Mouse (Mus musculus) liver, adult 2 months (tissue): ENCODE measurements around the gene Lrrc8b. TPM values are rescaled to one million over a fixed set of nuclear protein-coding genes. Genes with fewer than 3 reads are reported as not detected.

Experiments used
- DNase-seq: peaks from one replicate; pipeline ENCODE4 v3.0.0-alpha.2; 2011; ENCODE audit warnings: low read depth, low spot score; ENCODE audit errors: extremely low read depth
- H3K27ac ChIP-seq: fragments of 200-500 bp; replicated peaks from 2 replicates; pipeline ENCODE4 v1.5.1; 2012; ENCODE audit warnings: low read depth, mild to moderate bottlenecking, control low read depth, inconsistent platforms, low read length; ENCODE audit not compliant: insufficient read depth
- H3K27me3 ChIP-seq: fragments of 200-500 bp; 2 replicates; pipeline ENCODE4 v1.6.1; 2012; ENCODE audit warnings: mild to moderate bottlenecking, moderate library complexity, low read length, inconsistent platforms; ENCODE audit not compliant: control insufficient read depth, insufficient read depth
- H3K36me3 ChIP-seq: fragments of 200-500 bp; 2 replicates; pipeline ENCODE4 v1.6.1; 2012; ENCODE audit warnings: low read length, inconsistent platforms; ENCODE audit not compliant: control insufficient read depth, insufficient read depth
- H3K4me1 ChIP-seq: fragments of 200-500 bp; 2 replicates; pipeline ENCODE4 v1.6.1; 2011; ENCODE audit warnings: low read length; ENCODE audit not compliant: control insufficient read depth, insufficient read depth
- H3K4me3 ChIP-seq: fragments of 200-500 bp; 2 replicates; pipeline ENCODE4 v1.5.1; 2011; ENCODE audit warnings: low read depth, mild to moderate bottlenecking, control low read depth, low read length, moderate library complexity; ENCODE audit not compliant: insufficient read depth
- H3K79me2 ChIP-seq: fragments of 200-500 bp; 2 replicates; pipeline ENCODE4 v1.6.1; 2012; ENCODE audit warnings: inconsistent platforms, mild to moderate bottlenecking, low read length, moderate library complexity; ENCODE audit not compliant: control insufficient read depth, insufficient read depth
- H3K9ac ChIP-seq: fragments of 200-500 bp; 2 replicates; pipeline ENCODE4 v1.6.1; 2012; ENCODE audit warnings: low read depth, mild to moderate bottlenecking, control low read depth, inconsistent platforms, low read length
- CTCF ChIP-seq: fragments of 200-500 bp; IDR thresholded peaks from 2 replicates; pipeline ENCODE4 v1.5.1; 2011; ENCODE audit warnings: low read depth, low read length, control low read depth
- POLR2A ChIP-seq: fragments of 200-500 bp; IDR thresholded peaks from 2 replicates; pipeline ENCODE4 v1.6.1; 2011; ENCODE audit warnings: low read length, control low read depth; ENCODE audit not compliant: insufficient read depth; ENCODE audit errors: extremely low read depth
- WGBS: fragments of 180-500 bp; shearing (Covaris S2); methylation state at CpG from one replicate; pipeline ENCODE4 v1.1.7; 2018; 5-methylcytosine and 5-hydroxymethylcytosine counted together
- polyA plus RNA-seq: library from polyadenylated mRNA; depleted of rRNA; stranded (reverse); fragments of >200 nt; gene quantifications from 2 replicates; pipeline ENCODE4 v1.2.3, GENCODE M21; 2012
- total RNA-seq: library from RNA; depleted of rRNA; stranded (reverse); fragments of >200 nt; gene quantifications from 2 replicates; pipeline ENCODE4 v1.2.3, GENCODE M21; 2014

Lrrc8b gene
- total and polyA plus RNA-seq, 2 experiments = 0.42 to 0.65 TPM

DNA sequence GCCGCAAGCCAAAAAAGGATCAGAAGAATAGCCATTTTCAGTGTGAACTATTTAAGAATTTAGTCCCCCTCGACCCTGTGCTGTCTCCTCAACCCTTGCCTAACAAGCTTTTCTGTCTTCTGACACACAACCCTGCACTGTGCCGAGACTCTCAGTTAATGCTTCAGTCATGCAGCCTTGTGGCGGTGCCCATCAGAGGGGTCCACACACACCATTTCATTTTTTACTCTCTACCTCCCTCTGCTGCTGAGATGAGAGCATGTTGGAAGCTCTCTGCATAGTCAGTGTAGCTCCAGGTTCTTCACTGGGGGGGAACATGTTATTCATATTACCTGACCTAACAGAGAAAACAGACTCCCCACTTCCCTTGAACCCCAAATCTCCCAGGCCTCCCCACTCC is 75.8 kb downstream of the Lrrc8b start:
- WGBS = 75% methylated on average over 4 of the region's 4 CpGs
- no peak for TF ChIP-seq POLR2A
- no peak for TF ChIP-seq CTCF
- H3K4me3 ChIP-seq = no peak overlapping the region

DNA sequence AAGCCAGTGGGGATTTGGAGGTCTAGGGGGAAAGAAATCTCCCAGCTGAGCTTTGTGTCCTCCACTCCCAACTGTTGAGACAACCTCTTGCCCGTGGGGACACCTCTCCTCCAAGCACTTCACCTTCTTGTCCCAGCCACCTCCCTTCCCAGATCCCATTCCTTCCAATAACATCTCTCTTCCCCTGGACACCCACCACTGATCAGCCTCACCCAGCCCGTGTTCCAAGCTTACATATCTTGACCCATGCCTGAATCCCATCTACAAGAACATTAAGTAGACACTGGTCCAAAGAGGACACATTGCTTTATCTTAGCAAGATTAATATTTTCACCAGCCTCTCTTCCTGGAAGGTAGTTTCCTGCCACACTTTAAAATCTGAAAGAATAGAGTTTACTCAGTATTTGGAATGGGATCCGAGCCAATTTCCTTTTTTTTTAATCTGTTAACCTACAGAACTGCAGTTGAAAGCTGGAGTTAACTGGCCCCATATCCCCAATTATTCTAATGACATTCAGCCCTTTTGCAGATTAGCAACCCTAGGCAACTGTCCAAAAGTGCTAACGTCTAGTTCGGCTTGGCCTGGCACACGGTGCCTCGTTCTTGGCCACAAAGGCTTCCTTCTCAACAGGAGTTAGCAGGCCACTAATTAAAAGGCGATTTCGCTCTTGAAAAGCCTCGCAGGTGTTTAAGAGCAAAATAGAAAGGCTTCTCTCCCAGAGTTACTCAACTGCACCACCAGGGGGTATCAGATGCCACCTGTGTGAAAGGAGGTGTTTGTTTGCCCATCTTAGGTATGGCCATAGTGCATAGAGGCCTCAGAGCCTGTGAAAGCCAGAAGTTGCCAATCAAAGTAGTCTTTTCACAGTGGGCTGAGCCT is 77.0 kb downstream of the Lrrc8b start:
- Histone ChIP-seq H3K9ac (no peak overlapping the region), H3K36me3 (no peaks in the 10 kb centered on the region), H3K79me2 (no peaks in the 10 kb centered on the region), H3K27me3 (no peaks in the 10 kb centered on the region), H3K27ac (no peak overlapping the region), H3K4me3 (no peak overlapping the region), H3K4me1 (no peaks in the 10 kb centered on the region)
- TF ChIP-seq POLR2A (no peak), CTCF (no peak)
- DNase-seq = no peak
- WGBS = 49% methylated on average over 10 of the region's 10 CpGs

More for the DNA sequence above, 75.8 kb downstream of the Lrrc8b start:
- H3K36me3 ChIP-seq = no peaks in the 10 kb centered on the region
- H3K9ac ChIP-seq = no peak overlapping the region
- no peaks in the 10 kb centered on the region for H3K4me1 ChIP-seq
- H3K27me3 ChIP-seq = no peaks in the 10 kb centered on the region
- no peak overlapping the region for H3K27ac ChIP-seq
- no peaks in the 10 kb centered on the region for H3K79me2 ChIP-seq
- no peak for DNase-seq

DNA sequence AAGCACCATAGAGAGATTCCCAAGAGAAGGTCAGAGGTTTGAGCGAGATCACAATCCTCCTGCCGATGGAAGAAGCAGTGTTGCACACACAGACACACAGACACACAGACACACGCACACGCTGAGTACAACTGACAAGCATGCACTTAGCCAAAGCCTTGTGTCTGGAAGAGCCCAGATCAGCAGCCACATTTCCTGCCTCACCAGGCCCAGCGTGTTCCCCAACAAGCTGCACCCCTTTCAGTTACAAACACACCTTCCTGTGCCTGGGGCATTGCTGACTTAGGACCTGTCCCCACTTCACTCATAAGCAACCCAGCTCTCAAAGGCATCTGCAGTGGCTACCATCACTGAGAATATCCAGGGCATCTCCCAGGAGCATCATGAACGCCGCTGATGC is 77.8 kb downstream of the Lrrc8b start:
- no peak overlapping the region for H3K27ac ChIP-seq
- no peak overlapping the region for H3K9ac ChIP-seq
- 93% methylated on average over 7 of the region's 7 CpGs for WGBS
- H3K4me3 ChIP-seq = no peak overlapping the region
- no peaks in the 10 kb centered on the region for H3K36me3 ChIP-seq
- no peaks in the 10 kb centered on the region for H3K4me1 ChIP-seq
- no peak for DNase-seq
- TF ChIP-seq CTCF (no peak), POLR2A (no peak)
- H3K79me2 ChIP-seq = no peaks in the 10 kb centered on the region
- H3K27me3 ChIP-seq = no peaks in the 10 kb centered on the region

DNA sequence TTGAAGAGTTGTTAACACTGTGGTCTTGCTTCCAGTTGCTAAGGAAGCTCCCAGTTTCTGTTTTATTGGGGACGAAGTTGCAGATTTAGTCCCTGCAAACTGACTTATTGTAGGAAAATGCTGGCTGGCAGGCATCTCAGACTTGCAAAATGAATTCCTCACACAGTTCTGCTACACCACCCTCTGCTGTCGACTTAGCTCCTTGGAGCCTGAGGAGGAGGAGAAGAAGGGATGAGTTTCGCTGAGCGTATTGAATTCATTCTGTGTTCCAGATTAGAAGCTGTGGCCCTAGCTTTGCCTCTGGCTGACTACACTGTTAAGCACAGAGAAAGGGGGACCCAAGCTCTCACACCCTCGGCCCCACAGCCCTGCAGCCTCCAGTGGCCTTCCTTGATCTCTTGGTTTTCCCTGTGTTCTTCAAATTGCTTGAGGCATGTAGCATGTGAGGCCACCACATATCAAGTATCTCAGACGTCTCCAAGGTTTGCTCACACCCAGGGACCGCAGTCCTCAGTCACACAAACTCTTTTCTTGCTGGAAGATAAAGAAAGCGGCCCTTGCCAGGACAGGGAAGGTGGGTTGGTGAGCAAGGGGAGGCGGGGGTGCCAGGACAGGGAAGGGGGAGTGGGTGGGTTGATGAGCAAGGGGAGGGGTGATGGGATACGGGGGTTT is 78.8 kb downstream of the Lrrc8b start:
- no peak for DNase-seq
- H3K36me3 ChIP-seq = no peaks in the 10 kb centered on the region
- H3K9ac ChIP-seq = no peak overlapping the region
- 76% methylated on average over 10 of the region's 10 CpGs for WGBS
- no peak overlapping the region for H3K4me3 ChIP-seq
- no peaks in the 10 kb centered on the region for H3K79me2 ChIP-seq
- no peaks in the 10 kb centered on the region for H3K27me3 ChIP-seq
- TF ChIP-seq POLR2A (no peak), CTCF (no peak)
- H3K27ac ChIP-seq = no peak overlapping the region
- no peaks in the 10 kb centered on the region for H3K4me1 ChIP-seq

GRCm38 (mm10) chr5:105494918-105495901 is 79.6 kb downstream of the Lrrc8b start:
- Histone ChIP-seq H3K4me1 (no peaks in the 10 kb centered on the region), H3K27ac (no peak overlapping the region), H3K79me2 (no peaks in the 10 kb centered on the region), H3K4me3 (no peak overlapping the region), H3K9ac (no peak overlapping the region), H3K36me3 (no peaks in the 10 kb centered on the region), H3K27me3 (no peaks in the 10 kb centered on the region)
- peak; percentile 11 for DNase-seq
- TF ChIP-seq CTCF (peak; percentile 60), POLR2A (no peak)
- 15% methylated on average over 24 of the region's 24 CpGs for WGBS
